Mouse (Mus musculus): Measurements from ENCODE around the gene Zfp62.

- TF ChIP-seq ETS1 (IDR thresholded peaks at IDR 0.05; ENCODE audit: low read depth, low read length) (no peak), MEF2A (IDR thresholded peaks at IDR 0.05; ENCODE audit: extremely low read depth, insufficient replicate concordance, low read depth, low read length, poor library complexity, severe bottlenecking) (no peak), GABPA (IDR thresholded peaks at IDR 0.05; ENCODE audit: low read depth, low read length) (no peak), MAX (IDR thresholded peaks at IDR 0.05; ENCODE audit: low read length) (no peak), ZMIZ1 (IDR thresholded peaks at IDR 0.05; ENCODE audit: low read depth, low read length) (no peak)
Observed at GRCm38 (mm10) chr11:49154077-49154476, 49.0 kb upstream of the Zfp62 start, which contains the start of gene Olfr1394.
